Mouse (Mus musculus): ENCODE measurements around the gene Fam13a.

Fam13a gene

DNA sequence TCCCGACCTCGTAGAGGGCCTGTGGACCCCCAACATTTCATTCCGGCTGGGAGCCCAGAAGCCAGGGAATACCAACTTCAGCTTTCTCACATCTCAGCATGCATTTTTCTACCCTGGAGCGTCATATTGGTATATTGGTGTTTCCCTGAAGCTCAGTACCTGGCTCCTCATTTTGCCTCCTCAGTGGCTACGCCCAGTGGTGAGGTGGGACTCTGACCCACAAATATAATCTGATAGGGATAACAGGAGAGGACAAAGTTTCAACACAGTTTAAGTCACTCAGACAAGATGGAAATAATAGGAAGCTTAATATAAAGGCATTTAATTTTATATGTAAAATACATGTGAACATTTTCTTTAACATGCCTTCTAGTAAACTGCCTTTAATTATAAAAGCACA is 19.7 kb downstream of the Fam13a start:
- DNase-seq (ENCODE audit: extremely low read depth, insufficient read length, low spot score) = no peak

DNA sequence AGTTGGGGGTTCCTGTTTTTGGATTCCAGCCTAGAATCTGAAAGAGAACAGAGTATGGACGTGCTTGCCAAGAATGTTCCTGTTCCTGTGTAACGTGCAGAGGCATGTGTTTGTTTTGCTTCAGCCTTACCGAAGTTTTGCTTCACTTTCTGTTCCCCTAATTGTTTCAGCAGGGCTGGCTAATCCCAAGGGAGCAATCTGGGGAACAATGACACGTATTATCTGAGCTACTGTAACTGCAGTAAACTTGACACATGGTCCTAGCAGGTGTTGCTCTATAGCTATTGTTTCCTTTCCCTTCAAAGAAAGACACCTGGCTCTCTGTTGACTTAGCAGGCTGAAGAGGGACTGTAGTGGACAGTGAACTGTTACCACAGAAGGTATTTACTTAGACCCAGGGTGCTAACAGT is 25.3 kb downstream of the Fam13a start:
- DNase-seq (ENCODE audit: extremely low read depth, insufficient read length, low spot score) = no peak

DNA sequence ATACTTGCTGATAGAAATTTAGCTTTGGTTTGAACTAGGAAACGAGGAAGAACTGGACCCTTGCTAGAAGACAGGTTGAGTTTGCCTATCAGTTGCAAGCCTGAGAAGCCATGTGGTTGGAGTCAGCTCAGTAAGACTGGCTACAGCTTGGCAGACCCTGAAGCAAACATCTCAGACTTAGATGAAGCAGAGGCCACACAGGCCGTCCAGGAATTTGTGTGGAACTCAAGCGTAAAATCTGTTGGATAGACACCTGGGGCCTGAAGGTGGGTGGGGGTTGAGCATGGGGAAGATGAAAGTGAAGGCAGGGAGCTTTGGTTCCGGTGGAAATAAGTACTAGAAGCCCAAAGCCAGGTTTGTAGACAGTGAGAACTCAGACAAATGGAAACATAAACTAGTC is 25.8 kb downstream of the Fam13a start:
- no peak for DNase-seq (ENCODE audit: extremely low read depth, insufficient read length, low spot score)

DNA sequence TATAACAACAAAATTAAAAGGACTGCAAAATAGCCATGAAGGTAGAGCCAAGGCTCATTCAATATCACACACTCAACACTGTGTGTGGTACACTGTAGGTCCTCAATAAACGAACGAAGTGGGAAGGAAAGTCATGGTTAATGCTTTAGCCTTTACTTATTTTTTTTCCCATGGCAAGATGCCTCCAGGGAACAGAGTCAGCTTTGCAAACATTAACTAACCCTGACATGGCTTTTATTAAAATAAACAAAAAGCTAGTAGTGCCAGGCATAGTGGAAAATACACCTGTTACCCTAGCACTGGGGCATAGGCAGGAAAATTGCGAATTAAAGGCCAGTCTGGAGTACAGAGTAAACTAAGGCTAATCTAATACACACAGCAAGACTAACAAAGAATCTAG is 35.2 kb downstream of the Fam13a start:
- DNase-seq (ENCODE audit: extremely low read depth, insufficient read length, low spot score) = no peak

DNA sequence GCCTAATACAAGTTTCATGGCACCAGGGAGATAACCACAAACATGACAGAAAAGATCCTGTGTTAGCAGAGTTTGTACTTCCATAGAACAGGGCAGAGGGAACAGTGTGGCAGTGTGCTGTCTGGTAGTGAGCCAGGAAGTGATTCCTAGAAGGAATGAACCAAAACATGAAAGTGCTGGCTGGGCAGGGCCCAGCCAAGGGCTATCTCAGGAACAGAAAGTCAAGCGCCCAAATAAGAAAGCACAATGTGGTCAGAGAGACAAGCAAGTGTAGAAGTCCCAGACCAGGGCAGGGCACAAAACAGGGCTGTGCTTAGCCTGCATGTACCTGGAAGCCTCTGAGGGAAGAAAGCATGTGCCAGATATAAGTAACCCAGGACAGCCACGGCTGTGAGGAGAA is 35.6 kb downstream of the Fam13a start:
- no peak for DNase-seq (ENCODE audit: extremely low read depth, insufficient read length, low spot score)

DNA sequence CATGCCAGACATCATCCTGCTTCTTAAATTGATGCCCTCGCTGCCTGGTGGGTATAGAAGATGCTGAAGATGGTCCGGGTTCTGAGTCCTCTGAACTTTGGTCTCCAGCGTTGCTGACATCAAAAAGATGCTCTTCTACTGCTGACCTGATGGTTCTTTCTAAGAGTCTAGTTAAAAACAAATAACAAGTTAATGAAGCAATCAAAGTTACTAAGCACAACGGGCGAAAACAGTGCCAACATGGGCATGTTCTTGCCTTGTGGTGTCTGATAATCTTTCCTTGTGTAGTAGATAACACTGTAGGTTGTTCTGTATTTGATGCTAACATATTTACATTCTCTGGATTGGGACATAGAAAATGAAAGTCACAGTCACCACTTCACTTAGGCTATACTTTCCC is 37.2 kb downstream of the Fam13a start:
- DNase-seq (ENCODE audit: extremely low read depth, insufficient read length, low spot score) = no peak

DNA sequence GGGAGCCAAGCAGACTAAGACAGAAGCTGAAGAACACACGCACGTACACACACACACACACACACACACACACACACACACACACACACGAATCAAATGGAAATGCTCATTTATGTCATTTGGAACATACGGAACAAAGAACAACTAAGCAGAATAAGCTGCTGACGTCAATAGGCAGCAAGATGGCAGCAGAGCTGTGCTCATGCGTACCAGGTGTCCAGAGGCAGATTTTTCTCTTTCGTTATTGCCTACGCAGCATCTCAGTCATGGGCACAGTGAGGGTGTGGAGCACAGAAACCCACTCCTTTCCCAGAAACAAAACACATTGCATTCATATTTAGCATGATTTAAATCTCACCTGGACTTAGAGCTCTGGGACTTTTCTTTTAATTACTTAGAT is 39.2 kb downstream of the Fam13a start:
- no peak for DNase-seq (ENCODE audit: extremely low read depth, insufficient read length, low spot score)

DNA sequence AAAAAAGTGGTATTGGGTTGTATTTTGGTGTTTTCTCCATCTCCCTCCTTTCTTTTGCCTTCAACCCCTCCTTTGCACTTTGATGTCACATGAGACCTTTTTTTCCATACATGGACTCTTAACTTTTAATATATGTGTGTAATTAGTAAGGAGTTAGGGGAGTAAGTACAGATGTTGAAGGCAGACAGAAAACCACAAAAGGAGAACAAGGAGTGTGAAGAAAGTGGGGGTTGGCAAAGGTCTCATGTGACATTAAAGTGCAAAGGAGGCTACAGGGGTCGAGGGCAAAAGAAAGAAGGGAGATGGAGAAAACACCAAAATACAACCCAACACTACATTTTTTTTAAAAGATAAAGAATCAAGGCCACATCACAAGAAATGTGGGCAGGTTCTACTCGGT is 49.1 kb downstream of the Fam13a start:
- no peak for DNase-seq (ENCODE audit: extremely low read depth, insufficient read length, low spot score)

DNA sequence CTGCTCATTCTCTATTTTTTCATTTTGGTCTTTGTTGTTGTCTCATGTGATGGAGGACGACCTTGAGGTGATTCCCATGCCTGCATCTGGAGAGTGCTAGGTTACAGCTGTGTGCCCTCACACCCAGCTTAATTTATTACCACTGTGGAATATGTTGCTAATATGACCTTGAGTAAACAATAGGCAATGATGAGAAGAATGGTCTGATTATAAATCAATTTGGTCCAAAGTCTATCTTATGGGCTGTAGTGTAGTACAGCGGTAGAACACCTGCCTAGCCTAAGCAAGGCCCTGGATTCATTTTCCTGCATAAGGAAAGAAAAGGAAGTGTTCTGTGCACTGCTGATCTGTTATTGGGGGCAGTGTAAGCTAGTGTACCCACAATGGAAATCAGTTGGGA is 49.9 kb downstream of the Fam13a start:
- DNase-seq (ENCODE audit: extremely low read depth, insufficient read length, low spot score) = no peak

DNA sequence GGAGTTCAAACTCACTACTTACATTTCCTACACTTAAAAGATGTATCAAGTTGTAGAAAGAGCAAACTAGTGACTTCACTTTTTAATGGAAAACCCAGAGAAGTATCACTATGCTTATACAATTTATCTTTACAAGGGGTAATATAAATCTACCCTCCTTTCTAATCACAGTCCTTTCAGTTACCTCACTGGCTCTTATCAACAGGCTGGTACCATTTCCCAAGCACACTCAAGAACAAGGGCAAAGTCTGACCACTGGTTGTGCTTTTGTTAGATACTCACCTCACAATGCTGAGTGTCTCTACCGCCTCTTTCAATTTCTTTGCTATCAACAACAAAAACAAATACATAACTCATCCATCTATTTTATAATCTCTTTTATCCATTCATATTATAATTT is 51.5 kb downstream of the Fam13a start:
- no peak for DNase-seq (ENCODE audit: extremely low read depth, insufficient read length, low spot score)

DNA sequence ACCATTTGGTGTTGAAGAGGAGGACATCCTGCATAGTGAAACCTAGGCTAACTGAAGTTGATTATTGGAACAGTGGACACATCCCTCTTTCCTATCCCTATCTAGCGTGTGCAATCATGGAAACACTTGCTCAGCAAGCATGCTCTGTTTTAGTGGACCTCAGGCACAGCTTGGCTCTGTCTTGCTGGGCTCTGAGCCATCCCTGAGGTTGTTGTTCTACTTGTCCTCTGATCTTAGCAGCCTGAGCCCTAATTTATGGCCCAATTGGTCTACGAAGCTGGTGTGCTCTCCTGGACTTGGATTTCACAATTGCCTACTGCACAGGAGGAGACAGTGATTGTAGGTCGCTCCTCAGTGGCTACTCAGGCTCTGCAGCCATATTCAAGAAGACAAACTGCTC is 56.1 kb downstream of the Fam13a start:
- DNase-seq (ENCODE audit: extremely low read depth, insufficient read length, low spot score) = no peak

DNA sequence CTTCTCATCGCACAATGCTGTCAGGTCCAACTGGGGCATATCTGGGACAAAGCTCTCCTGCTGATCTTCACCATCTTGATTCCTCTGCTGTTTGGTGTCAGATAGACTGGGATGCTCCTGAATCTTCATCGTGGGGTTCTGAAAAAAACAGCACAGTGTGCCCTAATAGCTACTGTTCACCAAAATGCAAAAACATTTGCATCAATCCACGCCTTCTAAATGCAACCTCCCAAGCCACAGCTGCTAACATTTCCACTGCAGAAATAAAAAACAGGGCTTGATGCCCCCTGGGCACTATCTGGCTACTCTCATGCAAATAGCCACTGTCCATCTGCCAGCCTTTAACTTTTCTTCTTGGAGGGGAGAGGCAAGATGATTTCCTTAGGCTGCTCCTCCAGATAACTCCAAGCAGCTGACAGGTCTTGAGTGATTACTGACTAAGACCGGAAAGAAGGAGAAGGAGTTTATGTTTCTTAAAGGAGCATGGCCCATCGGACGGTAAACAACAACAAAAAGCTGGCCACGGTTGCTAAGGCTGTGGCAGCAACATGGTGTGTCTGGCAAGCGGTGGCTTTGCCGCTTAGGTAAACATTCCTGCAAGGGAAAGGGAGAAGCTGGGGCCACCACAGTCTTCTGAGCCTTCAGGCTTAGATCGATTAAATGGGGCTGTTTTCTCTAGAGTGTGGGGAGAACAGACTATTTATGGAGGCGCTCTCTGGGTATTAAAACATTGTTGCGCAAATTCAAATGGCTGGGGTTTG is 59.1 kb downstream of the Fam13a start:
- no peak for DNase-seq (ENCODE audit: extremely low read depth, insufficient read length, low spot score)

DNA sequence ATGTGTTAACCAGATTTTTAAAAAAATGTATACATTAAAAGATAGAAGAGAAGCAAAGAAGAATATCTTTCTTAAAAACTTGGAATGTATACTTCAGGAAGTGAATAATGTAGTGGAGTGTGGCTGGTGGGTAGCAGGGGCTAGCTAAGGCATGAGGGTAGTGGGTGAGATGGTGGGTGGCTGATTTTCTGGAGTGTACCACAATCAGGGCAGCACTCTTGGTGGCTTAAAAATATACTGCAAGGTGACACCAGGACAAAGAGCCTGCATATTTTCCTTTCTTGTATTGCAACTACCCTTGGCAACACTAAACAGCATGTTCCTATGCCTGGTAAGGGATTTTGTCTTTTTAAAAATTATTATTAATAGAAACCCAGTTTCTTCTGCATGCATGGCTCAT is 59.8 kb downstream of the Fam13a start:
- DNase-seq (ENCODE audit: extremely low read depth, insufficient read length, low spot score) = no peak

DNA sequence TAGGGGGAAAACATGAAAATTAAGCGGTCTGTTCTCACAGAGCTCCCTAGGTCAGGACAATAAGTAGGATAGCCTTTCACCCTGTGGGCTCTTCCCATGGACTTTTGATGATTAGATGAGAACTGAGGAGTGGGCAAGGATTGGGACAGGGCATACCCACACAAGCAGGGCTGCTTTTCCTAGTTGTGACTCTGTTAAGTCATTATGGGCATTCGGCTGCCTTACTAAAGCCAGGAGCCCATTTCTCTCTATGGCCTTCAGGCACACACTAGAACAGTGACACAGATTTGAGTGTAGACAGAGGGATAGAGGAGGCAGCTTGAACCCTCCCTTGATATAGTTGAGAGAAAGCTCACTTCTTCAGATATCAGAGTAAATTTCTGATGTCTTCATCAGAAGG is 60.3 kb downstream of the Fam13a start:
- DNase-seq (ENCODE audit: extremely low read depth, insufficient read length, low spot score) = no peak

DNA sequence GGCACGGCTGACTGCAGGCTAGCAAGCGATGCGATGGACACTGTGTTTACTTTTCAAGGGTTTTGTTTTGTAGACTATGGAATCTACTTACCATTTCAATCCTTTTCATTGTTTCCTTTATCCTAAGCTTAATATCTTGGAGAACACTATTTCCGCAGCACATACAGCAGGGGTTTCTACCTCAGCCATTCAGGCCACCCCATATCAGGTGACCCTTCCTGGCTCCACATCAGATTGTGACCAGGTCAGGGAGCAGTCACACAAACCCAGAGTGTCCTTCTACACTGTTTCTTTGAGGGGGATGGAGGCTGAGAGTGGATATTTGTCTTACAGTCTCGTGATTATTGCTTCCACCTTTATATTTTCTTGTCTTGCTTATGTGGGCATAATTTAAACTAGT is 61.7 kb downstream of the Fam13a start:
- DNase-seq (ENCODE audit: extremely low read depth, insufficient read length, low spot score) = no peak

DNA sequence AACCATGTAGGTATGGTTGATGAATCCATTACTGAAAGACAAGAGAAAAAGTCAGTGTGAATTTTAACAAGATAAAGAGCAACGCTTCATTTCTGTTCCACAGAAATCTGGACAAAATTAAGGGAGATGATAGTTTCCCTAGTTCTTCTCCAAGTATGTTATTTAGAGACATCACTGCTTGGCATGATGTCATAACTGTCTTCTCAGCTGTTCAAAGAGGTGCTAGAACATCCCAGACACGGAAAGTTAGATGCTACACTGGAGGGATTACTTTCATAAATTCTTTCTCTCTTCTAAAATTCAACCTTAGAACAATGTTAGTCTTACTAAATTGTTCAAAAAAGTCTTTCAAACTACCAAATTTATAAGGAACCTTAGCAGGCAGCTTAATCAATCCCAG is 63.8 kb downstream of the Fam13a start:
- no peak for DNase-seq (ENCODE audit: extremely low read depth, insufficient read length, low spot score)

DNA sequence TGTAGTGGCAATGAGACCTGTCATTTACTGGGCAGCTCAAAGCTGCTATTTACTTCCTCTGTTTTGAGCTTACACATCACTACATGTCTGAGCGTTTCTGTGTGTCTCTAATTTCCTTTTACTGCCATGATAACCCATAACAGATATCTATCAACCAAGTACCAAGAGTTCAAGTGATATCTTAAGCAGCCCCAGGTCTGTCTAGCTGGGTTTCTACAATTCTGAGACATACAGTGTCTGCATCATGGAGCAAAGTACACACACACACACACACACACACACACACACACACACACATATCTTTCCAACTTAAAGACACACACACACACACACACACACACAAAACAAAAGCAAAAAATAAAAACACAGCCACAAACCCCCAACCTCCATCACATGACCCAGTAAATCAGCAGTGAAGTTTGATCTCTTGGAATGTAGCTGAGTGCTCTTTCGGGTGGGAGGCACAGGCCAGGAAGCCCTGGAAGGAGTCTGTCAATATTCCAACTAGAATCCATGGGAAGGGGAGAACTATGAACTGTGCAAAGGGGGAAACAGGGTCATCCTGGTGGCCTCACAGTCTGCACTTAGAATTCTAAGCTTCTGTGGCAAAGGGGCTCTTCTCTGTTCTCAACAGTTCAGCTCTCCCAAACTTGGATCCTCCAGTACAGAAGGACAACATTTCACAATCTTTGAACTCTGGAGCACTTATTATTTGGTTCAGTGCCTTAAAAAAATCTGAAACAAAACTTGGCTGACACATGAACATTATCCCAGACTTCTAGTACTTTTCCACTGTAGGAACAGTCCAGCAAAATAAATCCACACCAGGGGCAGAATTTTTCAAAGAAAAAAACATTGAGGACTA is 73.0 kb downstream of the Fam13a start:
- no peak for DNase-seq (ENCODE audit: extremely low read depth, insufficient read length, low spot score)

DNA sequence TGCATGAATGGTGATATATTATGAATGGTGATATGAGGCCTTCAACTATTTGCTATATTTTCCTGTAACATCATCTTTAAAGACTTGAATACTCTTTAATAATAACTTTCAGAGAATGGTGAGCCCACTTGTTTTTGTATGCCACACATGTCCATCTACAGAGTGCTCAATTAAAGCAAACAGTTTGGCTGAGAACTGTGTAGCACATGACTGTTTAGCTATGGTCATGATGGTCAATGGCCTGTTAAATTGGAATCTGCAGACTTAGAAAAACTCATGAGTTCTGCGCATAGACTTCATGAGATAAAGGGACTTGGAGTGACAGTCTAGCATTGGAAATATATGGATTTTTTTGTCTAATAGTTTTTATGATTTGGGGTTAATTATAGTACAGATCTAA is 73.9 kb downstream of the Fam13a start:
- no peak for DNase-seq (ENCODE audit: extremely low read depth, insufficient read length, low spot score)

DNA sequence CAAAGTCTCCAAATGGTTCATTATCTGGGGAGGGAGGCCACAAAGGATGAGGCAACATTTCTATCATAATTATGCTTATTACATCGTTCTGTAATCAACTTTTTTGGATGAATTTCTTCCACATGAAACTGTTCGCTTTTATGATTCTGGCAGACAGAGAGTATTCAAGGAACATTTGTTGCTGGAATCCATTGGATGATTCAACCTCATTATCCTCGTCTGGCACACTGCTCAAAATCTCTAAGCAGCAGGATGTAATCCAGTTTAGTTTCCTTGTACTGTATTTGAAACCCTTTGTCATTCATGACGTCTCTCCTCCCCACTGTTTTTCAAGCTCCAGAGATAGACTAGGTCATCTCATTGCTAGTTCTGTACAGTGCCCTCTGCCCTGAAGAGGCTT is 77.5 kb downstream of the Fam13a start:
- DNase-seq (ENCODE audit: extremely low read depth, insufficient read length, low spot score) = no peak

DNA sequence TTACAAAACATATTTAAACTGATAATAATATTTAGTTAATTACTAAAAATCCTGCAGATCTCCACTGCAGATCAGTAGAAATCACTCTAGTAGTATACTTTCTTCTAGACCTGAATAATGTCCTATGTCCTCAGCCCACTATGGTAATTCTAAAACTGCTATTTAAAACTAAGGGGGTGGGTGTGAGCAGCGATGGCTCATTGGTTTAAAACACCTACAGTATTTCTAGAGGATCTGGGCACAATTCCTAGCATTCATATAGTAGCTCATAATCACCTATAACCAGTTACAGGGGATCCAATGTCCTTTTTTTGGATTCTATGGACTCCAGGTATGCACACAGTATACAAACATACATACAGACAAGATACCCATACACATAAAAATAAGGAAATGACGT is 78.1 kb downstream of the Fam13a start:
- no peak for DNase-seq (ENCODE audit: extremely low read depth, insufficient read length, low spot score)

DNA sequence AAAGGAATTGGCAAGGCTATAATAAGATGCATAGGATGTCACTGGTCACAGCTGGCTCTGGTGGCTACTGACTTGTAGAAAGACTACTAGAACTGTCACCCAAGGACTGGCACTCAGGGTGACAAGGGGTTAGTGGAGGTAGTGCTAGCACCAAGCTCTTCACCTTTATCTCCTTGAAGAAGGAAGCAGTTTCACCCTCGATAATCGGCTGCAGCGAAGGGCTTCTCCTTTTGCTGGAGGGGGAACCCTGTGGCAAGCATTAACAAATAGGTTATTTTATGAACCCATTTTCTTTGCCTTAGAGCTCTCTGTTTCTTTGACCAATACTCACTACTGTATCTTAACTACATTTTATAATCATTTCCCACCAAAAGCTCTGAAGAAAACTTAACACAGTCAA is 80.4 kb downstream of the Fam13a start:
- no peak for DNase-seq (ENCODE audit: extremely low read depth, insufficient read length, low spot score)

DNA sequence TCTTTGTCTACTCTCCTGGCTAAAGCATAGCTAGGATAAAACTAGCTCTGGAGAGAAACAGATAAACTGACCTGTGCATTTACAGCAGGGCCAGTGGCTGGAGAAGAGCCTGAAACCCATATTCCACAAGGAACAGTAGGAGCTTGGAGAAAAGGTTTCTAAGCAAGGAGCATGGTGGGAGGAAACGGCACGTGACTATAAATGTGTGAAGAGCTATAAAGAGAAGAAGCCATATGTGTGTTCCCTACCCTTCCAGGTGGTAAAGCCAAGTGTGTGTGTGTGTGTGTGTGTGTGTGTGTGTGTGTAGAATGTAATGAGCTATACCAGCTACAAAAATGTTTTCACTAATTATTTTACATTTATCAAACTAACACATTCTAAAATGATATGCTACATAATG is 82.1 kb downstream of the Fam13a start:
- no peak for DNase-seq (ENCODE audit: extremely low read depth, insufficient read length, low spot score)

Measured in 3134 (cell line).